Mouse (Mus musculus) intestine, embryonic 15.5 days (tissue): ENCODE measurements around the gene Prdx1. TPM values are rescaled to one million over a fixed set of nuclear protein-coding genes. Genes with fewer than 3 reads are reported as not detected.
A peak's percentile ranks its signal among the peaks of the same experiment; 100 is the strongest.
"Not testable (repeated sequence)": the region's sequence is repeated elsewhere in the genome, so short reads cannot be mapped to it uniquely, and the experiment has no call there.

ENCODE experiments used
- ATAC-seq: fragments of 200-750 bp; cut with Nextera tagmentation; 2 replicates; pipeline ENCODE4 v1.8.0; 2017; ENCODE audit warnings: moderate TSS enrichment, moderate library complexity
- H3K27ac ChIP-seq: fragments of 300-500 bp; sonication (generic); 2 replicates; pipeline ENCODE4 v1.5.1; 2015; ENCODE audit warnings: mild to moderate bottlenecking, inconsistent platforms
- H3K27me3 ChIP-seq: fragments of 300-500 bp; sonication (generic); replicated peaks from 2 replicates; pipeline ENCODE4 v1.6.1; 2015; ENCODE audit warnings: inconsistent platforms
- H3K36me3 ChIP-seq: fragments of 300-500 bp; sonication (generic); 2 replicates; pipeline ENCODE4 v1.6.1; 2015; ENCODE audit warnings: inconsistent platforms
- H3K4me1 ChIP-seq: fragments of 300-500 bp; sonication (generic); replicated peaks from 2 replicates; pipeline ENCODE4 v1.6.1; 2015; ENCODE audit warnings: inconsistent platforms
- H3K4me2 ChIP-seq: fragments of 300-500 bp; sonication (generic); replicated peaks from 2 replicates; pipeline ENCODE4 v1.6.1; 2015; ENCODE audit warnings: mild to moderate bottlenecking, inconsistent platforms
- H3K4me3 ChIP-seq: fragments of 300-500 bp; sonication (generic); replicated peaks from 2 replicates; pipeline ENCODE4 v1.5.1; 2015; ENCODE audit warnings: inconsistent platforms
- H3K9ac ChIP-seq: fragments of 300-500 bp; sonication (generic); 2 replicates; pipeline ENCODE4 v1.6.1; 2015; ENCODE audit warnings: inconsistent platforms
- H3K9me3 ChIP-seq: fragments of 300-500 bp; sonication (generic); 2 replicates; pipeline ENCODE4 v1.6.1; 2016; ENCODE audit warnings: inconsistent platforms
- WGBS: fragments of 180-500 bp; shearing (Covaris S2); methylation state at CpG from one replicate; pipeline ENCODE4 v1.1.7; 2015; 5-methylcytosine and 5-hydroxymethylcytosine counted together
- polyA plus RNA-seq: library from polyadenylated mRNA; unstranded; fragments of >200 nt; fragmentation: Nextera tagmentation; extraction: Ambion mirVana; gene quantifications from 2 replicates; pipeline ENCODE4 v1.2.1, GENCODE M21; 2015

Prdx1 gene
- polyA plus RNA-seq, 1 experiment from 2014 or later = 1,568 TPM

GRCm38 (mm10) chr4:116680521-116680920 lies 4.8 kb upstream of the Prdx1 start:
- H3K4me3 ChIP-seq, H3K9me3 ChIP-seq, H3K4me1 ChIP-seq, H3K9ac ChIP-seq, H3K36me3 ChIP-seq, H3K27ac ChIP-seq, ATAC-seq, H3K27me3 ChIP-seq, H3K4me2 ChIP-seq: not testable (repeated sequence)
- WGBS = 92% methylated on average over 4 of the region's 4 CpGs

- whole genome bisulfite sequencing = 69% methylated on average over 4 of the region's 4 CpGs
- H3K9ac ChIP-seq = no peak overlapping the region
- 0 out of 2 replicates have a peak, but pooled peaks have one; percentile 3 for ATAC-seq
- 0 out of 2 replicates have a peak overlapping the region, but pooled peaks have one; percentile 38 for H3K27ac ChIP-seq
- peaks cover 12% of the 10 kb centered on the region for H3K4me1 ChIP-seq
- no peak overlapping the region for H3K4me2 ChIP-seq
- H3K36me3 ChIP-seq = peaks cover 4% of the 10 kb centered on the region; the same call in 1 of the 2 replicates
- no peaks in the 10 kb centered on the region for H3K27me3 ChIP-seq
- H3K4me3 ChIP-seq = no peak overlapping the region
- H3K9me3 ChIP-seq = no peaks in the 10 kb centered on the region
These were observed 1.4 kb upstream of the Prdx1 start for GRCm38 (mm10) chr4:116683957-116684356.

- 75% methylated on average over 2 of the region's 2 CpGs for WGBS
- Histone ChIP-seq H3K36me3 (peaks cover 4% of the 10 kb centered on the region; the same call in 1 of the 2 replicates), H3K27ac (peak overlapping the region; percentile 98), H3K9ac (no peak overlapping the region), H3K27me3 (no peaks in the 10 kb centered on the region), H3K4me2 (peak overlapping the region; percentile 63), H3K9me3 (no peaks in the 10 kb centered on the region), H3K4me1 (peaks cover 12% of the 10 kb centered on the region), H3K4me3 (peak overlapping the region; percentile 69; the same call in 1 of the 2 replicates)
- ATAC-seq = no peak
These were observed 679 bp upstream of the Prdx1 start for GRCm38 (mm10) chr4:116684665-116685064.

- Histone ChIP-seq H3K9ac (0 out of 2 replicates have a peak overlapping the region, but pooled peaks have one; percentile 77), H3K27ac (no peak overlapping the region), H3K9me3 (no peaks in the 10 kb centered on the region), H3K4me1 (peaks cover 16% of the 10 kb centered on the region), H3K27me3 (no peaks in the 10 kb centered on the region), H3K4me3 (peak overlapping the region; percentile 69), H3K4me2 (peak overlapping the region; percentile 63), H3K36me3 (peaks cover 6% of the 10 kb centered on the region)
- ATAC-seq = no peak
- WGBS = 16% methylated on average over 1 of the region's 1 CpGs
These were observed 1.7 kb downstream of the Prdx1 start for GRCm38 (mm10) chr4:116687041-116687440.

GRCm38 (mm10) chr4:116689309-116689876 lies 4.0 kb downstream of the Prdx1 start:
- no peak overlapping the region for H3K4me2 ChIP-seq
- no peak for ATAC-seq
- H3K4me3 ChIP-seq = no peak overlapping the region
- H3K4me1 ChIP-seq = peaks cover 16% of the 10 kb centered on the region
- no peak overlapping the region for H3K9ac ChIP-seq
- H3K36me3 ChIP-seq = peaks cover 9% of the 10 kb centered on the region
- H3K9me3 ChIP-seq = no peaks in the 10 kb centered on the region
- no peak overlapping the region for H3K27ac ChIP-seq
- 87% methylated on average over 4 of the region's 4 CpGs for WGBS
- H3K27me3 ChIP-seq = no peaks in the 10 kb centered on the region

- no peaks in the 10 kb centered on the region for H3K27me3 ChIP-seq
- WGBS = 85% methylated on average over 2 of the region's 2 CpGs
- peaks cover 6% of the 10 kb centered on the region; the same call in 1 of the 2 replicates for H3K4me1 ChIP-seq
- H3K4me3 ChIP-seq = no peak overlapping the region
- no peak overlapping the region for H3K9ac ChIP-seq
- no peak overlapping the region for H3K4me2 ChIP-seq
- no peaks in the 10 kb centered on the region for H3K9me3 ChIP-seq
- H3K27ac ChIP-seq = no peak overlapping the region
- no peak for ATAC-seq
- peaks cover 19% of the 10 kb centered on the region for H3K36me3 ChIP-seq
These were observed 6.8 kb downstream of the Prdx1 start for GRCm38 (mm10) chr4:116692146-116692545.

GRCm38 (mm10) chr4:116693785-116694184 lies 8.4 kb downstream of the Prdx1 start:
- Histone ChIP-seq H3K4me1 (peaks cover 3% of the 10 kb centered on the region; the same call in 1 of the 2 replicates), H3K27ac (no peak overlapping the region), H3K27me3 (no peaks in the 10 kb centered on the region), H3K4me3 (no peak overlapping the region), H3K4me2 (no peak overlapping the region), H3K36me3 (peaks cover 20% of the 10 kb centered on the region), H3K9ac (no peak overlapping the region), H3K9me3 (no peaks in the 10 kb centered on the region)
- 74% methylated on average over 2 of the region's 2 CpGs for WGBS
- no peak for ATAC-seq

GRCm38 (mm10) chr4:116698693-116699342 lies 13.5 kb downstream of the Prdx1 start:
- peaks cover 33% of the 10 kb centered on the region for H3K36me3 ChIP-seq
- WGBS = 73% methylated on average over 2 of the region's 2 CpGs
- H3K4me1 ChIP-seq = no peaks in the 10 kb centered on the region
- no peak for ATAC-seq
- H3K27ac ChIP-seq = no peak overlapping the region
- no peak overlapping the region for H3K4me3 ChIP-seq
- no peak overlapping the region for H3K4me2 ChIP-seq
- H3K9ac ChIP-seq = no peak overlapping the region
- no peaks in the 10 kb centered on the region for H3K27me3 ChIP-seq
- no peaks in the 10 kb centered on the region for H3K9me3 ChIP-seq

- no peak overlapping the region for H3K9ac ChIP-seq
- WGBS = 69% methylated on average over 1 of the region's 1 CpGs
- no peaks in the 10 kb centered on the region for H3K4me1 ChIP-seq
- H3K4me2 ChIP-seq = no peak overlapping the region
- no peaks in the 10 kb centered on the region for H3K9me3 ChIP-seq
- no peak overlapping the region for H3K4me3 ChIP-seq
- ATAC-seq = 0 out of 2 replicates have a peak, but pooled peaks have one; percentile 34
- H3K27me3 ChIP-seq = no peaks in the 10 kb centered on the region
- peaks cover 23% of the 10 kb centered on the region; the same call in 1 of the 2 replicates for H3K36me3 ChIP-seq
- H3K27ac ChIP-seq = no peak overlapping the region
These were observed 15.6 kb downstream of the Prdx1 start for GRCm38 (mm10) chr4:116700964-116701363.

GRCm38 (mm10) chr4:116703804-116704203 lies 18.5 kb downstream of the Prdx1 start:
- WGBS = 38% methylated on average over 6 of the region's 6 CpGs
- no peak for ATAC-seq

GRCm38 (mm10) chr4:116707666-116708065 lies 22.3 kb downstream of the Prdx1 start:
- Histone ChIP-seq H3K4me1 (peaks cover 8% of the 10 kb centered on the region), H3K9ac (peak overlapping the region; percentile 60), H3K4me2 (peak overlapping the region; percentile 85), H3K27ac (no peak overlapping the region), H3K9me3 (no peaks in the 10 kb centered on the region), H3K36me3 (peaks cover 4% of the 10 kb centered on the region; the same call in 1 of the 2 replicates), H3K4me3 (peak overlapping the region; percentile 63), H3K27me3 (no peaks in the 10 kb centered on the region)
- WGBS = 10% methylated on average over 9 of the region's 9 CpGs
- peak; percentile 5; the same call in 1 of the 2 replicates for ATAC-seq

More at GRCm38 (mm10) chr4:116703804-116704203, 18.5 kb downstream of the Prdx1 start:
- H3K9me3 ChIP-seq = no peaks in the 10 kb centered on the region
- no peaks in the 10 kb centered on the region for H3K27me3 ChIP-seq
- H3K4me2 ChIP-seq = no peak overlapping the region
- no peak overlapping the region for H3K9ac ChIP-seq
- H3K36me3 ChIP-seq = peaks cover 18% of the 10 kb centered on the region; the same call in 1 of the 2 replicates
- no peak overlapping the region for H3K27ac ChIP-seq
- no peak overlapping the region for H3K4me3 ChIP-seq
- 0 out of 2 replicates have a peak, but pooled peaks cover under 1% of the 10 kb centered on the region for H3K4me1 ChIP-seq

GRCm38 (mm10) chr4:116708201-116708764 lies 22.9 kb downstream of the Prdx1 start, which contains the start of the genes Mmachc and Ccdc163:
Gene Mmachc (minus strand): TSS chr4:116708406.
Gene Ccdc163 (plus strand): TSS chr4:116708509.
- no peaks in the 10 kb centered on the region for H3K9me3 ChIP-seq

More at GRCm38 (mm10) chr4:116708201-116708764, 22.9 kb downstream of the Prdx1 start, which contains the start of the genes Mmachc and Ccdc163:
- Histone ChIP-seq H3K4me3 (peak within 1 kb of the TSS; percentile 63), H3K27ac (no peak within 1 kb of the TSS), H3K4me1 (peaks cover 8% of the 10 kb centered on the region), H3K27me3 (no peaks in the 10 kb centered on the region), H3K36me3 (peaks cover 4% of the 10 kb centered on the region; the same call in 1 of the 2 replicates), H3K9ac (peak within 1 kb of the TSS; percentile 64), H3K4me2 (peak within 1 kb of the TSS; percentile 85)
- under 1% methylated on average over 29 of the region's 29 CpGs for WGBS
- peak; percentile 98 for ATAC-seq
